Mouse (Mus musculus): Measurements from ENCODE around the gene Cdc34.

DNA sequence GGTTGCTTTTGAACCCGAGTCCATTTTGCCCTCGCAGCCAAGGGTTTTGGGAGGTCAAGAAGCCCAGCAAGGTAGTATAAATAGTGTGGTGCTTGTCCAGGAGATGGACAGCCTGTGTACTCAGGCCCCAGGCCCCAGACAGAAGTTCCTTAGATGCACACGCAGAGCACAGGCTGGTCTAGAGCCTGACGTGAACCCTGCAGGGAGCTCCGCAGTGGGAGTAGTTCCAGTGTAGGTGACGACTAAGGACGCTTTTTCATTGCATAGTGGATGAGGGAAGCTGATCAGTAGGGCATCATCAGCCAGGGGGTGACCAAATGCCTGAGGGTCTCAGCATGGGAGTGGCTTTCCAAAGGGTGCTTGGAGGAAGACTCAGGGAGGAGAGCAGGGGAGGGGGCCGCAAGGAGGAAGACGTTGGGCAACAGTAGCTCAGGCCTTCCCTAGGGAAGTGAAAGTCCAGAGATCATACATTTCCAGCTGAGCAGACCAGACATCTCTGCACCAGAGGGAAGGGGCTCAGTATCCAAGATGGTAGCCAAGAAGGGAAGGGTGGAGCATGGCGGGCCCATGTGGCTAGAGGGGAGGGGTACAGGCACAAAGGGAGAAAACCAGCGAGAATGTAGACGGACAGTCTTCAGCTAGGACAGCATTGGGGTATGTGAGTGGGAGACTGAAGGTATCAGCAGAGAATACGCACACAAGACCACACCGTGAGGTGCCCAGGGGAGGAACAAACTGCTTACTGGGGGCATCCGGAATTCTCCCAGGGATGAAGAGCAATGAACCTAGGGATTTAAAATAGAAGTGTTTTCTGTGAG, 11.7 kb upstream of the Cdc34 start:
- TF ChIP-seq TAL1 (IDR thresholded peaks at IDR 0.05; ENCODE audit: low read length): no peak
- no peak for TF ChIP-seq GATA1 (IDR thresholded peaks at IDR 0.05; ENCODE audit: low read length)
